Mouse (Mus musculus) ES-E14 (cell line): Measurements from ENCODE around the gene Ccnd3. TPM values are rescaled to one million over a fixed set of nuclear protein-coding genes. Genes with fewer than 3 reads are reported as not detected.
"Not testable (repeated sequence)": the region's sequence is repeated elsewhere in the genome, so short reads cannot be mapped to it uniquely, and the experiment has no call there.

Source experiments
- DNase-seq: peaks from one replicate; pipeline ENCODE4 v3.0.0-alpha.2; 2013; ENCODE audit warnings: low read depth, low spot score
- H3K27ac ChIP-seq: 2 replicates; pipeline ENCODE4 v1.5.1; 2012; ENCODE audit warnings: low read depth, mild to moderate bottlenecking, low read length, moderate library complexity, mixed read lengths; ENCODE audit not compliant: poor library complexity, insufficient read depth, severe bottlenecking
- H3K36me3 ChIP-seq: 2 replicates; pipeline ENCODE4 v1.6.1; 2012; ENCODE audit warnings: mild to moderate bottlenecking, low read length, moderate library complexity, mixed read lengths; ENCODE audit not compliant: control insufficient read depth, poor library complexity, insufficient read depth, severe bottlenecking
- H3K4me1 ChIP-seq, 2 experiments: fragments of 150-350 bp in 1 of 2; sonication (generic) in 1 of 2; 2 replicates each; pipeline ENCODE4 v1.6.1; 2012; ENCODE audit warnings: low read length in 2 of 2, mild to moderate bottlenecking in 1 of 2, mixed read lengths in 1 of 2; ENCODE audit not compliant: control insufficient read depth in 2 of 2, insufficient read depth in 2 of 2, poor library complexity in 1 of 2
- H3K4me3 ChIP-seq, 2 experiments: fragments of 150-350 bp in 1 of 2; sonication (generic) in 1 of 2; 2 replicates each; pipeline ENCODE4 v1.5.1; 2012; ENCODE audit warnings: low read length in 2 of 2, low read depth in 1 of 2, mild to moderate bottlenecking in 1 of 2, mixed read lengths in 1 of 2; ENCODE audit not compliant: insufficient read depth in 1 of 2, poor library complexity in 1 of 2, severe bottlenecking in 1 of 2
- H3K9ac ChIP-seq: 2 replicates; pipeline ENCODE4 v1.6.1; 2012; ENCODE audit warnings: low read depth, mild to moderate bottlenecking, low read length, mixed read lengths; ENCODE audit not compliant: poor library complexity, insufficient read depth, severe bottlenecking
- H3K9me3 ChIP-seq: fragments of 150-350 bp; sonication (generic); 2 replicates; pipeline ENCODE4 v1.6.1; 2012; ENCODE audit warnings: low read depth, mild to moderate bottlenecking, low read length; ENCODE audit not compliant: control insufficient read depth, insufficient read depth
- CHD2 ChIP-seq: IDR thresholded peaks from 2 replicates; pipeline ENCODE4 v1.6.1; 2014; ENCODE audit warnings: mild to moderate bottlenecking, low read depth, low read length, inconsistent platforms
- HCFC1 ChIP-seq: IDR thresholded peaks from 2 replicates; pipeline ENCODE4 v1.6.1; 2012; ENCODE audit warnings: low read length, inconsistent platforms, borderline replicate concordance; ENCODE audit not compliant: insufficient read depth
- MAFK ChIP-seq: IDR thresholded peaks from 2 replicates; pipeline ENCODE4 v1.6.1; 2014; ENCODE audit warnings: mild to moderate bottlenecking, low read depth, low read length, inconsistent platforms; ENCODE audit not compliant: insufficient read depth
- ZC3H11A ChIP-seq: IDR thresholded peaks from 2 replicates; pipeline ENCODE4 v1.6.1; 2012; ENCODE audit warnings: low read depth, mild to moderate bottlenecking, inconsistent platforms, low read length, borderline replicate concordance
- ZNF384 ChIP-seq: IDR thresholded peaks from 2 replicates; pipeline ENCODE4 v1.6.1; 2012; ENCODE audit warnings: low read depth, low read length, inconsistent platforms
- in situ Hi-C, 2 experiments: fragments of 600-800 bp; cut with MboI; formaldehyde crosslinking; loops; one replicate each; pipeline ENCODE4 v1.15.1; 2025; ENCODE audit warnings: low sequenced_read_pairs in 2 of 2, inconsistent platforms in 1 of 2; ENCODE audit not compliant: unreplicated experiment in 2 of 2
- total RNA-seq: library from RNA; depleted of rRNA; stranded (reverse); fragments of 300-350 nt; gene quantifications from 2 replicates; pipeline ENCODE4 v1.2.3, GENCODE M21; 2012

Ccnd3 gene
- total RNA-seq, 1 experiment = 131 TPM

DNA sequence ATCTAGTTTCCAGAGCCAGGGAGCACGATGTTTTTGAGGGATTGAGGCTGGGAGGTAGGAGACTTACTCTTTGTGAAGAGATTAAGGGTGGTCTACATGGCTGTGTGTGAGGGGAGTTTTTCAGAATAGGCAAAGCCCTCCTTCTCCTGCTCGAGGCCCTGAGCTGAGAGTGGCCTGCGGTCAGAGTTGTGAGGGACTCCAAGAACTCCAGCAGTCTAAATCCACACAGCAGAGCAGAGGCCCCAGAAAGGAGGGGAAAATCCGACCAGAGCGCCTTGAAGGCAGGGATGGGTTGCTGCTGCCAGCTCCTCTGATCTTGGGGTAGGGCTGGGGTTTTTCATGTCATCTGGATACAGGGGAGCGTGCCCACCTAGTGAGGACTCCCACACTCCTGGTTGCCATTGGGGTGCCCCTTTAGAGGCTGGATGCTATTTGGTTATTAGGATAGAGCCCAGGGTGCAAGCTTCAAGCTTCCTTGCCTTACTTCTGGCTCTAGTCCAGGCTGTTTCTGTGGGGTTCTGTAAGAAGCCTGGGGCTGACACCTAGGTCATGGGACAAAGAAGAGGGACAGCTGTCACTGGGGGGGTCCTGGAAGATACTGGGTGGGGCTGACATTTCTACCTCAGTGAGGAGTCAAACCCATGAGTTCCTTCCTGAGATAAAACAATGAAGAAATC is 91.4 kb downstream of the Ccnd3 start:
- no peak for DNase-seq
- Histone ChIP-seq H3K4me1 (peaks cover 22% of the 10 kb centered on the region in 2 experiments), H3K9ac (peak overlapping the region; percentile 16; the same call in 1 of the 2 replicates), H3K27ac (peak overlapping the region; percentile 49; the same call in 1 of the 2 replicates), H3K36me3 (peaks cover 26% of the 10 kb centered on the region), H3K9me3 (no peaks in the 10 kb centered on the region), H3K4me3 (peak overlapping the region; percentile 75 to 92; a peak in 2 of 4 replicates)
- TF ChIP-seq CHD2 (no peak), ZC3H11A (no peak), HCFC1 (no peak), MAFK (no peak), ZNF384 (no peak)
- in situ Hi-C loops = no loop called here

DNA sequence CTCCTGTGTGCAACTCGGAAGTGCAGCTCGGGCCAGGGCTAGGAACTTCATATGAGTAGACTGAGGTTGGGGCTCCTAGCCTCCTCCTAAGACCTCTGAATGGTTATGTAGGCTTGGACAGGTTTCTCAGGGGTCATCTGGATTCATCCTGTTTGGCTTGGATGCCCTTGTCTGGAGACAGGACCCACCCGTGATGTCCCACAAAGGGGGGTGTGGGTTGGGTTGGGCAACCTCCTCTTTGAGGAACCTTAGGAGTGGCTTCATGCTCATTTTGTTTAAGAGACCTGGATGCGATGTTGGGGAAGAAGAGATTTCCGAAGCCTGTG is 92.0 kb downstream of the Ccnd3 start:
- H3K27ac ChIP-seq = no peak overlapping the region
- no peak for DNase-seq
- peaks cover 22 to 25% of the 10 kb centered on the region in 2 experiments for H3K4me1 ChIP-seq
- no peak overlapping the region for H3K4me3 ChIP-seq
- H3K9me3 ChIP-seq = no peaks in the 10 kb centered on the region
- no peak overlapping the region; the same call in 1 of the 2 replicates for H3K9ac ChIP-seq
- in situ Hi-C loops = no loop called here
- TF ChIP-seq MAFK = no peak
- no peak for TF ChIP-seq ZNF384
- TF ChIP-seq ZC3H11A = no peak
- no peak for TF ChIP-seq HCFC1
- no peak for TF ChIP-seq CHD2
- peaks cover 31% of the 10 kb centered on the region for H3K36me3 ChIP-seq

DNA sequence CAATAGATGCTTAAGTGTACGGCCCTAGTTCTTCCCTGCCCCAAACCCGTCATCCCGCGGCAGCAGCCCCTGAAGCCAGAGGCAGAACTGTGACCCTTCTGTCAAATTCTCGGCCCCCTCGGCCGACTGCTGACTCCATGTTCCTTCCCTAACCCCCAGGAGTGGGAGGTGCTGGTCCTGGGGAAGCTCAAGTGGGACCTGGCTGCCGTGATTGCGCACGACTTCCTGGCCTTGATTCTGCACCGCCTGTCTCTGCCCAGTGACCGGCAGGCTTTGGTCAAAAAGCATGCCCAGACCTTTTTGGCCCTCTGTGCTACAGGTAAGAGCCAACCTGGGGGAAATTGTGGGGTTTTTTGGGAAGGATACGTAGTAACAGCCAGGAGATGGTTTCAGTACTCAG is 92.4 kb downstream of the Ccnd3 start:
- Histone ChIP-seq H3K4me3 (no peak overlapping the region), H3K27ac (no peak overlapping the region), H3K9me3 (no peaks in the 10 kb centered on the region), H3K9ac (no peak overlapping the region; the same call in 1 of the 2 replicates), H3K4me1 (peaks cover 23 to 27% of the 10 kb centered on the region in 2 experiments), H3K36me3 (peaks cover 34% of the 10 kb centered on the region)
- TF ChIP-seq ZC3H11A = no peak
- no peak for TF ChIP-seq ZNF384
- no peak for TF ChIP-seq CHD2
- no peak for TF ChIP-seq HCFC1
- DNase-seq = no peak
- in situ Hi-C loops = no loop called here

DNA sequence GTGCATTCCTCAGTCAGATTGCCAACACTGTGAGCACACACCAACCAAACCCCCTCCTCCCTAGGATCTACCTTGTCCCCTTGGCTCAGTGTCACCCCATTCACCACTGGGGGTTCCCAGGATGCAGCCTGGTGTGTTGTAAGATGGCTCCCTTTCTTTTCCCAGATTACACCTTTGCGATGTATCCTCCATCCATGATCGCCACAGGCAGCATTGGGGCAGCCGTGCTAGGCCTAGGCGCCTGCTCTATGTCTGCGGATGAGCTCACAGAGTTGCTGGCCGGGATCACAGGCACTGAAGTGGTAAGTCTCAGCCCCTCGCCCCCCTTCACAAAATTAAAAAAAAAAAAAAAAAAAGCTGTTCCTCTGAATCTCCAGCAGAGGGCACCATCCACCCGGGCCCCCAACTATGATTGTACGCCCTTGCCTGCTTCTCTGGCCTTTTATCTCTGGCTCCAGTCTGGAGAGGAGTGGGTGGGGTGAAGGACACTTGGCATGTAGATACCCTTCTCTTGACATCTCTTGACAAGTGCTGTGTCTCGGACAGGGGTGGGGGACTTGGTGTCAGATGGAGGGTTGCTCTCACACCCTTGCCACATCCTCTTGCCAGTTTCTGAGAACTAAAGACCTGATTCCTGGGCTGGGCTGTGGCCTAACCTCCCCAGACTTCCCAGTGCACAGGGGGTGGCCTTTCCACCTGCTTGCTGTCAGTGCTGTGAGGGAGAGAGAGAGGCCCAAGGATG is 93.2 kb downstream of the Ccnd3 start:
- H3K4me3 ChIP-seq = no peak overlapping the region
- H3K4me1 ChIP-seq = peaks cover 18 to 20% of the 10 kb centered on the region in 2 experiments
- TF ChIP-seq ZC3H11A = peak; percentile 4; the same call in 1 of the 2 replicates
- no peak for TF ChIP-seq HCFC1
- peak; percentile 99 for TF ChIP-seq ZNF384
- TF ChIP-seq MAFK = 0 out of 2 replicates have a peak, but pooled peaks have one; percentile 27
- TF ChIP-seq CHD2 = no peak
- H3K9me3 ChIP-seq = no peaks in the 10 kb centered on the region
- peaks cover 40% of the 10 kb centered on the region for H3K36me3 ChIP-seq
- DNase-seq = peak; percentile 46
- in situ Hi-C loops = no loop called here
- peak overlapping the region; percentile 16; the same call in 1 of the 2 replicates for H3K27ac ChIP-seq
- H3K9ac ChIP-seq = peak overlapping the region; percentile 18; the same call in 1 of the 2 replicates

DNA sequence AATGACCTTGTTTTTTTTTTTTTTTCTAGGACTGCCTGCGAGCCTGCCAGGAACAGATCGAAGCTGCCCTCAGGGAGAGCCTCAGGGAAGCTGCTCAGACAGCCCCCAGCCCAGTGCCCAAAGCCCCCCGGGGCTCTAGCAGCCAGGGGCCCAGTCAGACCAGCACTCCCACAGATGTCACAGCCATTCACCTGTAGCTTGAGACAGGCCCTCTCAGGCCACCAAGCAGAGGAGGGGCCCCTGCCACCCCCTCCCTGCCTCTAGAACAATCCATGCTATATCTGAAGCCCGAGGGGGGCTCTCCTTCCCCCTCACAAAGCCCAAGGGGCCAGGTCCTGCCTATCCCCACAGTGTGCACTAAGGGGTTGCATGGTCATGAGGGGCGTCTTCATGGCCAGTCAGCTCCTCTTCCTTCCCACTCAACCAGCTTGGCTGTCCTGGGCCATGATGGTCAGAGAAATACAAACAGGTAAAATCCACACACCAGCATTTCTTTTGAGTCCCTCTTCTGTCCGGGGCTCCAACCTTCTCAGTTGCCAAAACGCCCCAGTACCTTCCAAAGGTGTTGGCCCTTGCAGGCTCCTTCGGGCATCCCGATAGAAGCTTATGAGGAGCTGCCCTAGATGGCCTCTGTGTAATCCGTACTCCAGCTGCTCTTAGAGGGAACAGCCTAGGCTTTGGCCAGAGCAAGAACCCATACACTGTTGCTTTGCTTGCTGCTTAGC is 93.9 kb downstream of the Ccnd3 start:
- DNase-seq, in situ Hi-C loops, H3K9ac ChIP-seq, H3K4me3 ChIP-seq, H3K9me3 ChIP-seq: not testable (repeated sequence)
- Histone ChIP-seq H3K4me1 (peaks cover 18 to 19% of the 10 kb centered on the region in 2 experiments), H3K36me3 (peaks cover 42% of the 10 kb centered on the region), H3K27ac (peak overlapping the region; percentile 0; the same call in 1 of the 2 replicates)
